Mouse (Mus musculus): ENCODE measurements at regions not wholly inside any gene's neighbourhood (a gene's known extent, or its start where the extent isn't known, plus 50 kb on each side); places are given as distances from the start of the nearest gene placed in this dataset.

DNA sequence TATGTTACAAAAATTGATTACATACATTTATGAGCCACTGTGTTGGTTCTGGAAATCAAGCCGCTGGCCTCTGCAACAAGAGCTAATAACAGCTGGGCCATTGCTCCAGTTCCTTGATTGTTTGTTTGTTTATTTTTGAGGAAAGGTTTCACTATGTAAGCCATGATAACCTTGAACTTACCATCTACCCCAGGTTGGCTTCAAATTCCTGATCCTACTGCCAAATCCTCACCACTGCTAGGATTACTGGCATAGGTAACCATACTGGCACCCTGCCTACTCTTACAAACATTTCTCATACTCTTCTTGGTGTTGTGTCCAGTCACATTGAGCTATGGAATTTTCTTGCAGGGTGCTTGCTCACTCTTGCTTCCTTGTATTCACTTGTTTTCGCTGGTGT, 720.6 kb downstream of the Ets1 start:
- TF ChIP-seq POLR2A (IDR thresholded peaks at IDR 0.05; ENCODE audit: low read depth, low read length) (no peak), CTCF (IDR thresholded peaks at IDR 0.05; ENCODE audit: extremely low read depth, insufficient read length, insufficient replicate concordance, low read depth, low read length) (no peak)
